Mouse (Mus musculus) gonadal fat pad, adult 2 months (tissue): ENCODE data around the gene Sowaha. TPM values are rescaled to one million over a fixed set of nuclear protein-coding genes. Genes with fewer than 3 reads are reported as not detected.

Experiments
- DNase-seq: peaks from one replicate; pipeline ENCODE4 v3.0.0-alpha.2; 2012; ENCODE audit warnings: low read depth
- polyA plus RNA-seq: library from polyadenylated mRNA; depleted of rRNA; stranded (reverse); fragments of >200 nt; gene quantifications from 2 replicates; pipeline ENCODE4 v1.2.3, GENCODE M21; 2012

Gene Sowaha
- polyA plus RNA-seq, 1 experiment, result 0.15 TPM

DNA sequence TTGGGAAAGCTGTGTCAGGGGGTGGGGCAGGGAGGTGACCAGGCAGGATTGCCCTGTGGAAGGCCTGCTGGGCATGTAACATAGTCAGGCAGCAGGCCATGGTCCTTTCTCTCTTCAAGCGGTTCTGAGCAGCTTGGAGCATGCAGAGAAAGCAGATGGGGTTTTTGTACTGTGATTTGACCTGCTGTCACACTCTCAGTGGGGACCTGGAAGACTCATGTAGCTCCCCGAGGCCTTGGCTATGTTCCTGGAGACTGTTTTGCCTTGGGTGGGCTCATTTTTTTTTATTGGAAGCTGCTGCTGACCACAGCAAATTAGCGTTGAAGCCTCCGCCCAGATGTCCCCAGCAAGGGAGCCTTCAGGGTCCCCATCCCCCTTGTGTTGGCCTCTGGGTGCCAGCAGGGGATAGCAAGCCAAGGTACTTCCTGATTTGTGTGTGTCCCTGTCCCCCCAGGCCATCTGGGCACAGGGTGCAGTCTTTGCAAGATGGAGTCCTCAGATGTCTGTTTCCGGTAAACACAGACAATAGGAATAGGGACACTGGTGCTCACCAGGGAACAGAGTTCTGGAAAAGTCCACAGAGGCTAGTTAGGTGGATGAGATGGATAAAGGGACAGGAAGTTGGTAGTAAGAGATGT is 25.1 kb upstream of the Sowaha start:
- DNase-seq, result no peak

DNA sequence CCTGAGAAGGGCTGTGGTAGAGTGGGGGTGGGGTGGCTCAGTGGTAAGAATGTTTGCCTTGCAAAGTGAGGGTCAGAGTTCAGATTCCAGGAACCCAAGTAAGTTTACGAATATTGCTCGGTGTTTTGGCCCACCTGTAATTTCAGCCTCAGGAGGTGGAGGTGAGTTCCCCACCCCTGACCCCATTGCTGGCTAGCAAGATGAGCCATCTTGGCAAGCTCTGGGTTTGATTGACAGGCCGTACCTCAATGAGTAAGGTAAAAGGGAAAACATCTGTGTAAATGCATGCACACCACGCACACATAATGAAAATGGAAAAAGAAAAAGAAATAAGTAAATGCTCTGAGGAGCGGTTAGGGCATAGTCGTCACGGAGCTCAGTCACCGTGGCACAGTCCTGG is 24.3 kb upstream of the Sowaha start:
- no peak for DNase-seq

- no peak for DNase-seq
Observed at GRCm38 (mm10) chr11:53503738-53504137, 23.7 kb upstream of the Sowaha start.

DNA sequence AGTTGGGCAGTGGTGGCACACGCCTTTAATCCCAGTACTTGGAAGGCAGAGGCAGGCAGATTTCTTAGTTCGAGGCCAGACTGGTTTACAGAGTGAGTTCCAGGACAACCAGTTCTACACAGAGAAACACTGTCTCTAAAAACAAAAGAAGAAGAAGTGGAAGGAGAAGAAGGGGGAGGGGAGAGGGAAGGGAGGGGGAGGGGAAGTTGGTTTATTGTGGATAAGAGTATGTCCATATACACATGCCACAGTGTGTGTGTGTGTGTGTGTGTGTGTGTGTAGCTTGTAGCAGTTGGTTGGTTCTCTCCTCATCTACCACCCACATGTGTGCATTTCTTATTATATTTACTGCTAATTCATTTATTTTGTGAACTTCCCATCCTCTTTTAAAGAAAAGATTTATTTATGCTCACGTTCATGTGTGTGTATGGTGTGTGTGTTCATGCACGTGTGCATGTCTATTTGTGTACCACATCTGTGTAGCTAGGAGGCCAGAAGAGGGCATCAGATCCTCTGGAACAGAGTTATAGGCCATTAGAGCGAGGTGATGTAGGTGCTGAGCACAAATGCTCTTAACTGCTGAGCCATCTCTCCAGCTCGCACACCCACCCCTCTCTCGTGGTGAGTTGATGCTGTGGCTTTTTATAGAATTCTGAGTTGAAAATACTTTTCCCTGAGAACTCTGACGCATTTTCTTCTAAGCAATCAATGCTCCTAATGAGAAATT is 22.1 kb upstream of the Sowaha start:
- no peak for DNase-seq

GRCm38 (mm10) chr11:53500569-53500968 is 20.5 kb upstream of the Sowaha start:
- DNase-seq, result peak; percentile 24

DNA sequence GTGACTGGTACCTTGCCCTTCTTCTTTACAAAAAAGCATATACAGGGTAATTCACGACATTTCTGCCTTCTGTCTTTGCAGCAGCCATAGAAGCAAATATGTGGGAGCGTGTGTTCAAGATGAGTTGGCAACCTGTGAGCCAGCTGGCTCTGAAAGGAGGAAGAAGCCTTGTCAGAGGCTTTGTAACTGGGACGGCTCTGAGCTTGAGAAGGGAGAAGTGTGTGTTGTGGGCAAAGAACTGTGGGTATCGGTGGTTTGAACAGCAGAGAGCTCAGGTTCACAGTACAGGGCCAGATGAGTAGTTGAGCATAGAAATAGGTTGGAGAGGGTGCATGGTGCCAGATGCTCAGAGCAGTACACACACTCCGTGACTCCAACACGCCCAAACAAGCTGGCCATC is 16.9 kb upstream of the Sowaha start:
- no peak for DNase-seq

GRCm38 (mm10) chr11:53495417-53495816 is 15.3 kb upstream of the Sowaha start:
- no peak for DNase-seq

DNA sequence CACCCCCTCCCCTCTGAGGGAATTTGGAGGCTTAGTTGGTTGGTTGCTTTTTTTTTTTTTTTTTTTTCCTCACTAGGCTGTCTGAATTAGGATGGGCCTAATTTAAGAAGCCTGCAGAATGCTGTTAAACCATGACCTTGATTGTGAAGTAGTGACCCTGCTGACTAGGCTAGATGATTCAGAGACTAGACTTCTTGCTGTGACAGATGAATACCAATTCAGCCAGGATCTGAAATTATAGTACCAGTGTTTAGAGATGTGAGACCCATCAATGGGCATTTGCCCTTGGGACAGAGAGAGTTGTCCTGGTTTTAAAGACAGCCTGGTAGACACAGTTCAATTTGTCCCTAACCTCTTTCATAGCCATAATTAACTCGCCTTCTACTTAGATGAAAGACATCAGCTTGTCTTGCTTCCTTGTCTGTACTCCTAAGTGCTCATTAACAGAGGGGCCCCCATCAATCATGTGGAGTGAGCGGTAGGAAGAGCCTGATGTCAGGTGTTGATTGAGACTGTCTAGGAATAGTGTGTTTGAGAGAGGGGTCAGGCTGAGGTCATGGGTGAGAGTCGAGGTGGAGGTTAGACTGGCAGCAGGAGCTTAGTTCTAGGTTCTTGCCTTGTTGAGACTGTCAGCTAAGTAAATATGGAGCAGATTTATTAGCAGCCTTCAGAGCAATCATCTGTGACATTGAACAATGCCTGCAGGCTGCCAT is 13.3 kb upstream of the Sowaha start:
- DNase-seq, result no peak

GRCm38 (mm10) chr11:53491954-53492401 is 11.9 kb upstream of the Sowaha start:
- DNase-seq, result no peak

- DNase-seq, result no peak
Observed at GRCm38 (mm10) chr11:53489421-53489820, 9.3 kb upstream of the Sowaha start.

GRCm38 (mm10) chr11:53489007-53489406 is 8.9 kb upstream of the Sowaha start:
- no peak for DNase-seq

DNA sequence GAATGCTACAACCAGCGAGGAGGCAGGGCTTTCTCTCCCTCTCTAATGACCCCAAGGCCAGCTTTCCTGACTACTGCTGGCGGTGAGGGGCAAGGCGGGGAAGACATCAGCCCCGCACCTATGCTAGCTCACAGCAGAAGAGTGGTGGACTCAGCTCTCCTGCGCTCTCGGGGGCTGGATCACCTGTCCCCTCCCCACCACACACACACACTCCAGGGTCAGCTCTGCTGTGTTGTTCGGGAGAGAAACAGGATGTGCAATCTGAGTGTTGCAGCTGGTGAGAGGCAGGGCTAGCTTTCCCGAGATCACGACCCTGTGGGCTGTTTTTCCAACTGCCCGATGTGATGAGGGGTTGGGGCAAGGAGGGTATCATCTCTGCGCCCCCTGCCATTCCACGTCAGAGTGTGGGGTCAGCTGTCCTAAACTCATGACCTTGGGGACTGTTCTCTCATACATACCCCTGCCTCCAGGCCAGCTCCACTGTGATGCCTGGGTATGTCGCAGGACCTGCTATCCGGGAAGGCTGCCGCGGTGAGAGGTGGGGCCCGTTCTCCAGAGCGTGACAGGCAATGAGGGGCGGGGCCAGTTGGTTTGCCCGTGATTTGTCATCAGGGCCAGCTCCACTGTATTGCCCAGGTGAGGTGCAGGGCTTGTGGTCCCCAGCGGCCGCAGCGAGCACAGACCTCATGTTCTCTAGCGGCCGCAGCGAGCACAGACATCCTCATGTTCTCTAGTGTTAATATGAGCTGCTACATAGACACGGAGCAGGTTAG is 6.9 kb upstream of the Sowaha start:
- DNase-seq, result no peak

DNA sequence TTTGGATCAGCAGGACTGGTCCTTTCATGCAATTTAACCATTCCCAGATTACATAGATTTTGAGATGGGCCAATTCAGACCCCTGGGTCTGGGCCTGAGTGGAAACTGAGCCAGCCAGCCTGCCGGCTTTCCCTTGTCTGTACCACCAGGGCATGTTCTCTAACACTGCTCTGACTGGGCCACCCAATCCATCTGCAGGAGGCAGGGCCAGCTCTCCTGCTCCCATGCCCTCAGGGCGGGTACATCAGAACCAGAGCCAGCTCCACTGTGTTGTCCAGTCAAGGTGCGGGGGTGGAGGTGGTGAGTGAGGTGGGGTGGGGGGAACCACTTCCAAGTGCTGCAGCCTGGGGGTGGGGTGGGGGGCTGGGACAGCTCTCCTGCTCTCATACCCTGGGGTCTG is 6.3 kb upstream of the Sowaha start:
- DNase-seq, result no peak

GRCm38 (mm10) chr11:53485719-53486118 is 5.6 kb upstream of the Sowaha start:
- no peak for DNase-seq

- no peak for DNase-seq
Observed at GRCm38 (mm10) chr11:53483159-53483891, 3.3 kb upstream of the Sowaha start.

- no peak for DNase-seq
Observed at GRCm38 (mm10) chr11:53481088-53481730, 1.1 kb upstream of the Sowaha start.

GRCm38 (mm10) chr11:53479171-53479782 is 797 bp downstream of the Sowaha start:
- no peak for DNase-seq

DNA sequence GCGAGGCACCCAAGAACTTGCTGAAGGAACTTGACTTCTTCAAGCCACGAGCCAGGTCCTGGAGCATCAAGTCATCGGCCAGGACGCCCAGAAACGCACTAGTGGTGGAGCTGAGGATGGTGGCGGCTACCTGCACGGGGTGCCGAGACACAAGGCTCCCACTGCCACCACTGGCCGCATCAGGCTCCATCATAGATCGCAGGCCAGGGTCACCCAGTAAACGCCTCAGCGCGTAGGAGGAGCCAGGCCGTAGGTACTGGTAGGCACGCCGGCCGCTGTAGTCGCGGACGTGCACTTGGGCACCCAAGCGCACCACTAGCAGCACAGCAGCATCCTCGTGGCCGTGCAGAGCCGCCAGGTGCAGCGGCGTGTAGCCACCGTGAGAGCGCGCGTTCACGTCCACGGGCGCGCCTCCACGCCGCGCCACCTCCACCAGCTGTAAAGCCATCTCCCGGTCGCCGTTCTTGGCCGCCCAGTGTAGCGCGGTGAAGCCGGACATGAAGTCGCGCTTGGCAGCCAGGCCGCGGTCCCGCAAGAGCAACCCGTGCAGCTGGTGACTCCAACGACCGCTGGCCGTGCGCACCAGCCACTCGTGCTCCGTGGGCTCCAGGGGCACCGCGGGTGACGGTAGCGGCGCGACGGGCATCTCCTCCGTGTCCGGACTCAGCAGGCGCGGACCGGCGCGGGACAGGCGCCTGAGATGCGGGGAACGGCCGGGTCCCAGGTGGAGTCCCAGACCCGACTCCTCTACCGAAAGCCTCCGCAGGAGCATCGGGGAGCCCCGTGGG is 1.5 kb downstream of the Sowaha start:
- DNase-seq, result no peak

DNA sequence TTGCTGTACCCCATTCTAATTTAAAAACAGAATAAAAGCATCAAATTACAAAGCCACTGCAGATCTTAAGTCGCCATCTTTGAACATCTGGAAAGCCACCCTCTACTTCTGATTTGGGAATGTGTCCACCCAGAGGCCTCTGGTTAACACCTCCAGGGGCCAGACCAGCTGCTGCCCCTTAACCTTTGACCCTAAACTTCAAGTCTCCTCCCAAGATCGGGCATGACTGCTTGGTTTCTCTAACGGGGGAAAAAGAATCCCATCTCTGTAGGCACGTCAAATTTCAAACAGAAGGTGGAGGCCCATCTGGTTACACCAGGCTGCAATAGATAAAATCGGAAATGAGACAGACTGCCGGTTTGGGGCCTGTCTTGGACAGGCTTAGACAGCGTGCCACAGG is 2.2 kb downstream of the Sowaha start:
- DNase-seq, result no peak

DNA sequence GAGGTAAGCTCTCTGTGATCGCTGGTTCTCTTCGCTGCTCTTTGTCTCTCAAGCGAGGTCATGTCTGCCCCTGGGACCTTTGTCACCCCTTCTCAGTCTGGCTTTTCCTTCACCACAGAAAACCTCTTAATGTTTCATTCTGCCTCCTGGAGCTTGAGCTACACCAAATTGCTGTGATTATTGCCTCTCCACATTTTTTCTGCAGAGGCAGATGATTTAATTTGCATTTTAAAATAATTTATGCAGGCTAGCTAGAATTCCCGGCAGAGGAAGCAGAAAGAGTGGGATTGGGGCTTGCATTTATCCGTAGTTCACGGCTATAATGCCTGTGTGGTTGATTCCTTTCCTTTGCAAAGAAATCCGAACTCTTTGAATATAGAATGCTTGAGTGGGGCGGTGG is 4.5 kb downstream of the Sowaha start:
- no peak for DNase-seq
